In genomic region chr16:94523594-94524377, GRCm38 (mm10) we compare ENCODE assay signal across 10 mouse cellular contexts. TPM values are rescaled to one million over a fixed set of nuclear protein-coding genes. Genes with fewer than 3 reads are reported as not detected.
DNase-seq lines count a peak whose midpoint lies in the region; ATAC-seq and TF ChIP-seq lines count a peak whose summit lies in the region.
"Had no signal": no experiment of that assay in that cellular context is flagged by ENCODE, and none has a peak within 500 bp of the region (broad histone marks: within the 10 kb centered on the region; RNA-seq: fewer than 3 reads in every experiment).

No protein-coding gene starts in this region.

- H3K9ac ChIP-seq in kidney, embryonic 14.5 days (ENCODE audit: low read depth, low read length) = peak overlapping the region; percentile 8; the same call in 1 of the 2 replicates
- H3K9ac ChIP-seq in ES-E14 (ENCODE audit: insufficient read depth, low read depth, low read length, poor library complexity, severe bottlenecking) = 0 out of 2 replicates have a peak overlapping the region, but pooled peaks have one; percentile 35
- 0 out of 2 replicates have a peak overlapping the region, but pooled peaks have one; percentile 8 for H3K9ac ChIP-seq in liver, embryonic 13.5 days

- H3K4me1 ChIP-seq in kidney, embryonic 14.5 days (ENCODE audit: control insufficient read depth, insufficient read depth, low read length) = peaks cover 16% of the 10 kb centered on the region
- H3K4me1 ChIP-seq in kidney, adult 2 months (ENCODE audit: control insufficient read depth, insufficient read depth, low read length) = peaks cover 14% of the 10 kb centered on the region; the same call in 1 of the 2 replicates
- peaks cover 2 to 4% of the 10 kb centered on the region in 2 experiments; a peak in 3 of 4 replicates for H3K4me1 ChIP-seq in ES-E14 (ENCODE audit: control insufficient read depth in 2 of 2, insufficient read depth in 2 of 2, low read length in 2 of 2, poor library complexity in 1 of 2)
- H3K4me1 ChIP-seq in liver, embryonic 13.5 days (replicated peaks) = peaks cover 67% of the 10 kb centered on the region

- TF ChIP-seq POLR2A in kidney, adult 2 months (IDR thresholded peaks at IDR 0.05; ENCODE audit: low read depth, low read length) = no peak

- 44% methylated on average over 6 of the region's 6 CpGs for WGBS in kidney, embryonic 14.5 days
- WGBS in kidney, adult 2 months = 37% methylated on average over 6 of the region's 6 CpGs
- 50% methylated on average over 6 of the region's 6 CpGs for WGBS in liver, embryonic 13.5 days (ENCODE audit: insufficient replicate concordance)

- no peak for ATAC-seq in kidney, embryonic 14.5 days (ENCODE audit: low FRiP score, low TSS enrichment)
- ATAC-seq in liver, embryonic 13.5 days (ENCODE audit: low read depth) = no peak

- H3K9me3 ChIP-seq in kidney, embryonic 14.5 days (ENCODE audit: control insufficient read depth, low read length) = no peaks in the 10 kb centered on the region
- H3K9me3 ChIP-seq in ES-E14 (ENCODE audit: control insufficient read depth, insufficient read depth, low read depth, low read length) = no peaks in the 10 kb centered on the region
- no peaks in the 10 kb centered on the region for H3K9me3 ChIP-seq in liver, embryonic 13.5 days (replicated peaks)

- H3K4me2 ChIP-seq in kidney, embryonic 14.5 days (replicated peaks; ENCODE audit: low read depth, low read length) = no peak overlapping the region
- H3K4me2 ChIP-seq in liver, embryonic 13.5 days = no peak overlapping the region

- no peaks in the 10 kb centered on the region for H3K36me3 ChIP-seq in kidney, embryonic 14.5 days (ENCODE audit: control insufficient read depth, insufficient read depth, low read length)
- no peaks in the 10 kb centered on the region for H3K36me3 ChIP-seq in kidney, adult 2 months (ENCODE audit: control insufficient read depth, insufficient read depth, low read length)
- no peaks in the 10 kb centered on the region for H3K36me3 ChIP-seq in ES-E14 (ENCODE audit: control insufficient read depth, insufficient read depth, low read length, poor library complexity, severe bottlenecking)
- H3K36me3 ChIP-seq in liver, embryonic 13.5 days = no peaks in the 10 kb centered on the region

- no peak overlapping the region for H3K27ac ChIP-seq in kidney, embryonic 14.5 days (ENCODE audit: low read depth, low read length)
- no peak overlapping the region for H3K27ac ChIP-seq in kidney, adult 2 months (ENCODE audit: insufficient read depth, low read depth, low read length)
- no peak overlapping the region for H3K27ac ChIP-seq in ES-E14 (ENCODE audit: insufficient read depth, low read depth, low read length, poor library complexity, severe bottlenecking)
- peak overlapping the region; percentile 30; the same call in 1 of the 2 replicates for H3K27ac ChIP-seq in liver, embryonic 13.5 days

- no peak for TF ChIP-seq CTCF in kidney, adult 2 months (conservative IDR thresholded peaks at IDR 0.05; ENCODE audit: insufficient read depth, insufficient read length, low read depth, low read length)

- DNase-seq in cerebellum, postnatal 14 days = peak; percentile 13 to 23
- DNase-seq in cerebellum, adult 18-20 months = no peak
- DNase-seq in kidney, adult 2 months = no peak
- DNase-seq in ES-E14 (ENCODE audit: low read depth, low spot score) = no peak
- no peak for DNase-seq in liver, embryonic 13.5 days
- DNase-seq in ovary, postnatal 14 days (ENCODE audit: low spot score) = no peak
- DNase-seq in layer of hippocampus, adult 18-20 months (ENCODE audit: low spot score in 2 of 2) = no peak
- DNase-seq: cerebellum, adult 9-10 months; right cerebral cortex, adult 18-20 months had no signal

- H3K4me3 ChIP-seq in kidney, embryonic 14.5 days (ENCODE audit: low read length) = no peak overlapping the region
- no peak overlapping the region for H3K4me3 ChIP-seq in kidney, adult 2 months (ENCODE audit: insufficient read depth, low read depth, low read length)
- no peak overlapping the region for H3K4me3 ChIP-seq in ES-E14 (ENCODE audit: insufficient read depth in 1 of 2, low read depth in 1 of 2, low read length in 2 of 2, poor library complexity in 1 of 2, severe bottlenecking in 1 of 2)
- no peak overlapping the region for H3K4me3 ChIP-seq in liver, embryonic 13.5 days (replicated peaks)

- H3K27me3 ChIP-seq in kidney, embryonic 14.5 days (ENCODE audit: control insufficient read depth, insufficient read depth, low read length) = no peaks in the 10 kb centered on the region
- H3K27me3 ChIP-seq in kidney, adult 2 months (replicated peaks; ENCODE audit: control insufficient read depth, insufficient read depth, low read length) = no peaks in the 10 kb centered on the region
- no peaks in the 10 kb centered on the region for H3K27me3 ChIP-seq in liver, embryonic 13.5 days

- in situ Hi-C loops in ES-E14 (cut with MboI; ENCODE audit: low sequenced_read_pairs in 2 of 2, unreplicated experiment in 2 of 2) = no loop called here

TF ChIP-seq in ES-E14, 5 proteins besides CTCF, POLR2A, EP300 and RAD21:
- TF ChIP-seq ZC3H11A (IDR thresholded peaks at IDR 0.05; ENCODE audit: borderline replicate concordance, low read depth, low read length) (no peak), ZNF384 (IDR thresholded peaks at IDR 0.05; ENCODE audit: low read depth, low read length) (no peak), CHD2 (IDR thresholded peaks at IDR 0.05; ENCODE audit: low read depth, low read length) (no peak), HCFC1 (IDR thresholded peaks at IDR 0.05; ENCODE audit: borderline replicate concordance, insufficient read depth, low read length) (no peak), MAFK (IDR thresholded peaks at IDR 0.05; ENCODE audit: insufficient read depth, low read depth, low read length) (no peak)

RNA-seq across cellular contexts. Expression of gene Vps26c, which starts 2.8 kb away (rescaled TPM):
- 45.1 and 59.2 TPM in 2 replicates for polyA plus RNA-seq in kidney, embryonic 14.5 days (2014; fragmentation: Nextera tagmentation; extraction: Ambion mirVana)
- 31.4 and 34.8 TPM in 2 replicates for polyA plus RNA-seq in kidney, adult 2 months (2012; rRNA removed)
- 25.3 and 28.7 TPM in 2 replicates for total RNA-seq in ES-E14 (2012; rRNA removed)
- 22.2 and 24.2 TPM in 2 replicates for polyA plus RNA-seq in liver, embryonic 13.5 days (2015; fragmentation: Nextera tagmentation; extraction: Ambion mirVana)
- total RNA-seq in layer of hippocampus, adult 18-20 months (2021) = 10 to 100 TPM; 34.7 to 37.9 TPM

RNA-seq across cellular contexts. Expression of gene Dyrk1a, which starts 46.0 kb away (rescaled TPM):
- 13.3 and 18.2 TPM in 2 replicates for polyA plus RNA-seq in kidney, embryonic 14.5 days (2014; fragmentation: Nextera tagmentation; extraction: Ambion mirVana)
- 25.5 and 27.2 TPM in 2 replicates for polyA plus RNA-seq in kidney, adult 2 months (2012; rRNA removed)
- 33.2 and 36.3 TPM in 2 replicates for total RNA-seq in ES-E14 (2012; rRNA removed)
- 5.2 and 5.3 TPM in 2 replicates for polyA plus RNA-seq in liver, embryonic 13.5 days (2015; fragmentation: Nextera tagmentation; extraction: Ambion mirVana)
- 10 to 100 TPM; 86.6 to 93.2 TPM for total RNA-seq in layer of hippocampus, adult 18-20 months (2021)

Comparison
In these comparisons a context has a peak if more than half of its experiments do, and no peak if none do; other contexts are left out.
1. DNase-seq: peak in cerebellum, postnatal 14 days (2 of 2); none in cerebellum, adult 18-20 months (0 of 2), kidney, adult 2 months (single experiment), ES-E14 (single experiment), liver, embryonic 13.5 days (single experiment), ovary, postnatal 14 days (single experiment) and layer of hippocampus, adult 18-20 months (0 of 2).
2. Peak in every context shown above with its lines, with median percentiles within 50 percentile points of each other: H3K9ac ChIP-seq.